Mouse (Mus musculus) v-Abl transformed pro-B cells (cell line): Measurements from ENCODE around the gene Cox4i1.

Experiments
- in situ Hi-C, 2 experiments: fragments of 400-800 bp; cut with MboI; formaldehyde crosslinking; loops; one replicate each; pipeline ENCODE4 v1.15.1; 2025; ENCODE audit not compliant: unreplicated experiment in 2 of 2

Gene Cox4i1

GRCm38 (mm10) chr8:120656322-120657052, 11.5 kb upstream of the Cox4i1 start:
- in situ Hi-C loops, result loop anchor here in 1 of 2 experiments (25.0 kb wide), 1 partner anchor 1181 kb away; the partner anchor contains the start of gene Klhdc4

- in situ Hi-C loops, result loop anchor here in 1 of 2 experiments (25.0 kb wide), 1 partner anchor 1180 kb away; the partner anchor contains the start of gene Klhdc4
Measured at GRCm38 (mm10) chr8:120657415-120657814, 10.6 kb upstream of the Cox4i1 start.

- in situ Hi-C loops, result loop anchor here in 1 of 2 experiments (25.0 kb wide), 1 partner anchor 1173 kb away; the partner anchor contains the start of gene Klhdc4
Measured at GRCm38 (mm10) chr8:120664566-120664965, 3.5 kb upstream of the Cox4i1 start.

- in situ Hi-C loops, result loop anchor here in 1 of 2 experiments (25.0 kb wide), 1 partner anchor 1171 kb away; the partner anchor contains the start of gene Klhdc4
Measured at GRCm38 (mm10) chr8:120665726-120666455, 2.1 kb upstream of the Cox4i1 start.

DNA sequence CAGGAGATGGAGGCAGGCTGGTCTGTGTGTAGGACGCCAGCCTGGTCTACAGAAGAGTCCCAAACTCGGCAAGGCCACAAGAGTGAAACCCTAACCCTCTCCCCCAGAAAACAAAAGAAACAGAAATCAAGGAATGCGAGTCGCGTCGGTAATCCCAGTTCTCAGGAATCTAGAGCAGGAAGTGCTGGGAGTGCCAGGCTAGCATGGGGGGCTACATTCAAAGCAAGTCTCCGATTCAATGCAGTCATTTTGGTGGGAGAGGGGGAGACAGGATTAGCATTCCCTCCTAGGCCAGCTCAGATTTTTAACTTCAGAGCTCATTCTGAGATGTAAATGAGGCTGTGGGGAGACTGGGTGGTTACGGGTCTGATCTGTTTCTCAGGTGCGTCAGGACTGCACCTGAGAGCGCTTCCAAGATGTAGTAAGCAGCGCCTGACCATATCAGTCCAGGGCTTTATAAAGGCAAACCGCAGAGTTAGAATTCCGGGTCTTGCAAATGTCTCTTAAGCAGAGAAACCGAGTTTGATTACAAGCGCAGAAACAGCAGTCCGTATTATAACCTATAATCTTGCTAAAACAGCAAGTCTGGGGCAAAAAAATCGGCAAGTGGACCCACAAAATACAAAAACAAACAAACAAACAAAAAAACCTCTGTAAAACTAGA, 1.1 kb upstream of the Cox4i1 start:
- in situ Hi-C loops, result loop anchor here in 1 of 2 experiments (25.0 kb wide), 1 partner anchor 1170 kb away; the partner anchor contains the start of gene Klhdc4

- in situ Hi-C loops, result loop anchor here in 1 of 2 experiments (25.0 kb wide), 1 partner anchor 1169 kb away; the partner anchor contains the start of gene Klhdc4
Measured at GRCm38 (mm10) chr8:120668374-120668905, 418 bp downstream of the Cox4i1 start, which contains the start of gene Emc8. TSS of gene Emc8 (minus strand) at chr8:120668573.

DNA sequence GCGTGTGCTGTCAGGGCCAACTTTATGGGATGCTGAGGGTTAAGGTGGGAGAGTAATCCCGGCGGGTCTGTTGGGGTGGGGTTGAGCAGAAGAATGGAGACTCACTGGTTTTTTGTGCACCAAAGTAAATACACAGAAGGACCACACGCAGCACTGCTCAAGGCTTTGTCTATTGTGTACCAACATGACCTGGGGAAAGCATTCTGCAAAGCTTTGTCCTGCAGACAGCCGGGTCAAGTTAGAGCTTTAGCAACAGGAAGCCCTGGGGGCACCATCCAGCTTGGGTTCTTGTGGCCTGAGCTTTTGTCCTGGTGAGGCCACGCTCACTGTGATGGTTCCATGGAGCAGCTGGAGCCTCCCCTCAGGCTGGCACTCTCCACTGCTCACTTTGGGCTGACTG, 3.8 kb downstream of the Cox4i1 start:
- in situ Hi-C loops, result loop anchor here (10.0 to 25.0 kb wide), 2 partner anchors 913 to 1166 kb away; partner anchors contain the start of gene Klhdc4 (in 1 of the 2)

DNA sequence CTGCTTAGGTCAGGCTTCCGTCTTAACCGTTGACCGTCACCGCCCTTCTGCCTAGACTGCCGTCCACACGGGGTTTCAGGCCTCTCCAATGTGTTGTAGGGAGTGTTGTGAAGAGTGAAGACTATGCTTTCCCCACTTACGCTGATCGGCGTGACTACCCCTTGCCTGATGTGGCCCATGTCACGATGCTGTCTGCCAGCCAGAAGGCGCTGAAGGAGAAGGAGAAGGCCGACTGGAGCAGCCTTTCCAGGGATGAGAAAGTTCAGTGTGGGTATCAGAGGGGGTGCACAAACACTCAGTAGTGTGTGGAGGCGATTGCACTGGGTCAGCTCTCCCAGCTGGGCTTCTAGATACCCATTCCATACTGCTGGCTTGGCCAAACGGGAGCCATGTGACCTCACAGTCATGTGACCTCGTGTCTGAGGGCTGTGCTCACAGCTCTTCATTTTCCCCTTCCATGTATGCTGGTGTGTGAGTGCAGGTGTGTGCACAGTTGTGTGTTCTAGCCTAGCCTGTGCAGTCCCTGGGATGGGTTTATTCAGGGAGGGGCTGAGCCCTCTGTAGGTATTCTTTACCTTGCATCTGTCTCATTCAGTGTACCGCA, 4.7 kb downstream of the Cox4i1 start:
- in situ Hi-C loops, result loop anchor here (10.0 to 25.0 kb wide), 2 partner anchors 912 to 1165 kb away; partner anchors contain the start of gene Klhdc4 (in 1 of the 2)

DNA sequence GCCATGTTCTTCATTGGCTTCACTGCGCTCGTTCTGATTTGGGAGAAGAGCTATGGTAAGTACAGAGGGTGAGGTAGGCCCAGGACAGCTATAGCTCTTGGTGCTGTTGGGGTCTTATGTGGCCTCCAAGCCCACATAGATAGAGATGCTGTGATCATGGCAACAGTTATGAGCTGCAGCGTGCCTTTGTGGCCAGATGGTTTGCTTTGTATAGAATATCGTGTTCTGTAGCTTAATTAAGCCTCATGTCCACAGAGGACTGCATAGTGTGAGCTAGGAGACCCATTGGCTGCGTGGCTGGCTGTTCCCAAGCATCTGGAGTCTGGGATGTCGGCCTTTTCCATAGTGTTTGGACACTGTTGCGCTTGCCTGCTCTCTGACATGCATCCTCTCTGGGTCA, 5.3 kb downstream of the Cox4i1 start:
- in situ Hi-C loops, result loop anchor here (10.0 to 25.0 kb wide), 2 partner anchors 912 to 1164 kb away; partner anchors contain the start of gene Klhdc4 (in 1 of the 2)

DNA sequence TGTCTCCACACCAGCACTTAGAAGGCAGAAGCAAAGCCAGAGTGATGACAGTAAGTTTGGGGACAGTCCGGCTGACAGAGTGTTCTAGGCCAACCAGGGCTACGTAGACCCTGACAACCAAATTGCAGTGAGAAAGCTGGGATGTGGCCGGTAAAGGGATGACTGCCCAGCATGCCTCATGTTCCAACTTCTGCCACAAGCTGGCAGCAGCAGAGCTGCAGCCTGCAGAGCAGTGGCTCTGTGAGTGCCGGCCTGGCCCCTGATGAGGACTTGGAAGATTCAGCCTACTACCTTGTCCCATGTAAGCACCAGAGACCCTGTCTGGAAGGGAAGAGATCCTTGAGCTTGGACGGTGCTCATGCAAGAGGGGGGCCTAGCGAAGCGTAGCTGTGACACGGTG, 7.7 kb downstream of the Cox4i1 start:
- in situ Hi-C loops, result loop anchor here (5.0 to 25.0 kb wide), 4 partner anchors 417 to 912 kb away; partner anchors contain the start of genes Fbxo31 (in 1 of the 2) and Map1lc3b (in 1 of the 2)

DNA sequence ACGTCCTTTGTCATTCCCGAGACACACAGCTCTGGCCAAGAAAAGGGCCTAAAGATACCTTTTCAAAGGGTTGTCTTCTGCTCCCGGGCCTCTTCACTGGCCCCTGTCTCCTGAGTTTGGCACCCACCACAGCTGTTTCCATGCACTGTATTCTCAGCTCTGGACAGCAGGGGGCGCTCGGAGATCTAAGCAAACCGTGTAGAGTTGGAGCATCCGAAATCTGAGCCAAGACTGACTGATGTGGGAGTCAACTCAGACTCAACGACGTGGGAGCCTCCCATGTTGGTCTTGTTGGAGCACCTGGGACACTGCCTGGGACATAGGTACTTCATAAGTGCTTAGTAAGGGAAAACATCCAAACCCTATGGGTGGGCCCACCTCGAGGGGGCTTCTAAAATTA, 10.4 kb downstream of the Cox4i1 start:
- in situ Hi-C loops, result loop anchor here (5.0 to 25.0 kb wide), 4 partner anchors 414 to 909 kb away; partner anchors contain the start of genes Fbxo31 (in 1 of the 2) and Map1lc3b (in 1 of the 2)

DNA sequence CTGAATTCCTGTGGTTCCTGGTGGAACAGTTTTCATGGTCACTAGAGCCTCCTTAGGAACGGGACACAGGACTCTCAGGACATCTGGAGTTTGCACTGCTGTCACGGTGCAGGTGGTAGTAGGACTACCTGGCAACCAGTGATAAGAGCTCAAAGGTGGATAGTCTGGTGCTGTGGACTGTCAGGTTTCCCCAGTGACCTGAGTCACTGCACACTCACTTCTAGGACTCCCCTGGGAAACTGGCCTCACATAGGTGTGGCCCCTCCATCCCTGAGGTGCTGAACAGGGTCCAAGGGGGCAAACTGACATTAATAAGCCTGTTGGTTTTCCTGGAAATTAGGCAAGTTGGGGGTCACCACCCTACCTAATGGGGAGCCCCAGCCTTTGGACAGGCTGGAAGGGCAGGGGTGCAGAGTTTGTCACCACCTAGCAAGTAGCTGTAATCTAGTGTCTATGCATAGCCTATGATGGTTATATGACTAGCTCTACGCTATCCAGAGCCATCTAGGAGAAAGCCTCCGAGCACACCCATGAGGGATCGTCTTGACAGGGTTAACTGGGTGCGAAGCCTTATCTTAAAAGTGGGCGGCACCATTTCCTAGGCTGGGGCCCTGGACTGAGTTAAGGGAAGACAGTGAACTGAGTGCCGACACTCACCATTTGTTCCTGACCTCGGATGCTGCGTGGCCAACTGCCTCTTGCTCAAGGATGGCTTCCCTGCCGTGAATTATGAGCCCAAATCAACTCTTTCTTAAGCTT, 11.8 kb downstream of the Cox4i1 start:
- in situ Hi-C loops, result loop anchor here (5.0 to 25.0 kb wide), 5 partner anchors 117 to 907 kb away; partner anchors contain the start of genes Fbxo31 (in 1 of the 2) and Map1lc3b (in 1 of the 2)

DNA sequence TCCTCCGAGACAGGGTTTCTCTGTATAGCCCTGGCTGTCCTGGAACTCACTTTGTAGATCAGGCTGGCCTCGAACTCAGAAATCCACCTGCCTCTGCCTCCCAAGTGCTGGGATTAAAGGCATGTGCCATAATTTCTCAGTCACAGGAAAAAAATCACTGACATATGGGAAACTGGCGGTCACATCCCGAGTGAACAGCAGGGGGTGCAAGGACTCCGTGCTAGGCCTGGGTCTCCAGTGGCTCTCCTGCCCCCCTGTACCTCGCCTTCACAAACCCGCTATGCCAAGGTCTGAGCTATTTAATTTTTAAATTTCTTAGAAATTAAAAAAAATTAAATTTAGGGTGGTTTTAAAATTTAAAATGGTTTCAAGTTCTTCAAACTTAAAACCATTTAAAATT, 12.4 kb downstream of the Cox4i1 start:
- in situ Hi-C loops, result loop anchor here (5.0 to 25.0 kb wide), 3 partner anchors 117 to 907 kb away; partner anchors contain the start of genes Fbxo31 (in 1 of the 2) and Map1lc3b (in 1 of the 2)

DNA sequence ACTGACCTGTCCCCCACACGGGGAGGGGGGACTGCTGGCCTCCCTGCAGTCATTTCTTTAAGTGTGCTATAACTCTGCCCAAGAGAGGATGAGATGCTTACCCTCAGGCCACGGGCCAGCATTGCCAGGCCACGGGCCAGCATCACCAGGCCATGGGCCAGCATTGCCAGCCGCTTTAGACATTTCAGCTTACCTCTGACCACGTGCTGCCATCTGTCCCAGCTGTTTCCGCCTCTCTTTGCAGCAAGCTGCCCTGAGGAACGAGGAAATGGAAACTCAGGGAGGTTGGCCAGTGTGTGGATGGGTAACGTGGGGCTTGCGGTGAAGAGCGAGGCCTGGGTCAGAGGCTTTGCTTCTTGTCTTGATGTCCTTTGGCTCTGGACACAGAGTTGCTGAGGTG, 13.1 kb downstream of the Cox4i1 start:
- in situ Hi-C loops, result loop anchor here (5.0 to 25.0 kb wide), 3 partner anchors 116 to 906 kb away; partner anchors contain the start of genes Fbxo31 (in 1 of the 2) and Map1lc3b (in 1 of the 2)

- in situ Hi-C loops, result loop anchor here (5.0 to 25.0 kb wide), 3 partner anchors 114 to 904 kb away; partner anchors contain the start of genes Fbxo31 (in 1 of the 2) and Map1lc3b (in 1 of the 2)
Measured at GRCm38 (mm10) chr8:120683602-120684001, 15.6 kb downstream of the Cox4i1 start.

GRCm38 (mm10) chr8:120684082-120684481, 16.1 kb downstream of the Cox4i1 start:
- in situ Hi-C loops, result loop anchor here (5.0 to 25.0 kb wide), 3 partner anchors 113 to 903 kb away; partner anchors contain the start of genes Fbxo31 (in 1 of the 2) and Map1lc3b (in 1 of the 2)

DNA sequence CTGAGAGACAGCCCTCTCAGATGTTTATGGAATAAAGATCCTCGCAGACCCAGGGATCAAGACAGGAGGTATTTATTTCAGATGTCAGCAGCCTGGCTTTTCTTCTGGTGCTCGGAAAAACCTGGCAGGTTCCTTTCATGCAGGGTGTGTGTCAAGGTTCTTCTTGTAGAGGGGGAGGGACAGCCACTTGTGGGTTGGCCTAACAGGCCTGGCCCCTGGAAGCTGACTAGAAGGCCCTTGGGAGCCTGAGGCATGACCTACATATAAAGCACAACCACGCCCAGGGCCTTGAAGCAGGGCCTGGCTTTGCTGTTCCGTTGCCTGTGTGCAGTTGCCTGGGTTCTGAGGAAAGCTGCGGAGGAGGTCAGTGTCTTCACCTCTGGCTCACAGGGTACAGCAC, 17.1 kb downstream of the Cox4i1 start:
- in situ Hi-C loops, result loop anchor here in 1 of 2 experiments (25.0 kb wide), 2 partner anchors 777 to 902 kb away; partner anchors contain the start of genes Fbxo31 and Map1lc3b

DNA sequence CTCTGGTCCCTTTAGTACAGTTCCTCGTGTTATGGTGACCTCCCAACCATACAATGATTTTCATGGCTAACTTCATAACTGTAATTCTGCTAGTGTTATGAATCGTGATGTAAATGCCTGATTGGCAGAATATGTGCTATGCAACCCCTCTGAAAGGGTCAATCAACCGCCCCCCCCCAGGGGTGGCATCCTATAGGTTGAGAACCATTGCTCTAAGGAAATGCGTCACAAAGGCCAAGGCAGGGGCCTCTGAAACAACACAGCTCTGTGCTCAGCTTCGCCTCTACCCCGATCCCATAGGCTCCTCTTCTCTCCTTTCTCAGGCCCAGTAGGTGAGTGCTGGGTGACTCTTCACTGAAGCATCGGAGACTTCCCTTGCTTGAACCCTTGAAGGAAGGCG, 17.6 kb downstream of the Cox4i1 start:
- in situ Hi-C loops, result loop anchor here in 1 of 2 experiments (25.0 kb wide), 2 partner anchors 777 to 902 kb away; partner anchors contain the start of genes Fbxo31 and Map1lc3b
